Mouse (Mus musculus) myocyte (in vitro differentiated cells): ENCODE data around the gene Cflar. TPM values are rescaled to one million over a fixed set of nuclear protein-coding genes. Genes with fewer than 3 reads are reported as not detected.

ENCODE experiments used
- H3K27me3 ChIP-seq: one replicate; pipeline ENCODE4 v1.6.1; 2011; ENCODE audit not compliant: control insufficient read depth, insufficient read depth, insufficient read length
- H3K36me3 ChIP-seq: one replicate; pipeline ENCODE4 v1.6.1; 2011; ENCODE audit not compliant: control insufficient read depth, insufficient read depth
- H3K4me2 ChIP-seq: one replicate; pipeline ENCODE4 v1.6.1; 2011; ENCODE audit warnings: low read depth, control low read depth
- H3K4me3 ChIP-seq: one replicate; pipeline ENCODE4 v1.5.1; 2011; ENCODE audit warnings: mild to moderate bottlenecking, control low read depth, moderate library complexity
- H3K79me2 ChIP-seq: one replicate; pipeline ENCODE4 v1.6.1; 2011; ENCODE audit not compliant: control insufficient read depth, insufficient read depth
- H3ac ChIP-seq: one replicate; pipeline ENCODE4 v1.6.1; 2011; ENCODE audit not compliant: control insufficient read depth, insufficient read length
- CEBPB ChIP-seq: IDR thresholded peaks from 2 replicates; pipeline ENCODE4 v1.6.1; 2011; ENCODE audit warnings: mild to moderate bottlenecking, moderate library complexity; ENCODE audit not compliant: poor library complexity, insufficient read depth, severe bottlenecking
- E2F4 ChIP-seq: IDR thresholded peaks from one replicate; pipeline ENCODE4 v1.6.1; 2011; ENCODE audit warnings: mild to moderate bottlenecking, control low read depth, moderate library complexity; ENCODE audit not compliant: insufficient read depth
- MAX ChIP-seq: IDR thresholded peaks from one replicate; pipeline ENCODE4 v1.6.1; 2011; ENCODE audit warnings: low read depth, mild to moderate bottlenecking, control low read depth
- MYOD1 ChIP-seq, 3 experiments: IDR thresholded peaks; one replicate each; pipeline ENCODE4 v1.6.1; 2011; ENCODE audit warnings: control low read depth in 2 of 3, low read depth in 2 of 3, mild to moderate bottlenecking in 2 of 3, moderate library complexity in 1 of 3; ENCODE audit not compliant: insufficient read length in 2 of 3, control insufficient read depth in 1 of 3
- MYOG ChIP-seq, 3 experiments: IDR thresholded peaks; one replicate each; pipeline ENCODE4 v1.6.1; 2011; ENCODE audit warnings: control low read depth in 2 of 3, low read depth in 2 of 3, mild to moderate bottlenecking in 2 of 3; ENCODE audit not compliant: insufficient read length in 2 of 3, control insufficient read depth in 1 of 3, insufficient read depth in 1 of 3
- POLR2A ChIP-seq: IDR thresholded peaks from one replicate; pipeline ENCODE4 v1.6.1; 2011; ENCODE audit warnings: low read depth, mild to moderate bottlenecking, control low read depth, moderate library complexity; ENCODE audit not compliant: insufficient read length
- POLR2AphosphoS2 ChIP-seq: IDR thresholded peaks from one replicate; pipeline ENCODE4 v1.6.1; 2011; ENCODE audit warnings: low read depth, control low read depth; ENCODE audit not compliant: insufficient read length
- REST ChIP-seq: IDR thresholded peaks from one replicate; pipeline ENCODE4 v1.6.1; 2011; ENCODE audit warnings: mild to moderate bottlenecking, control low read depth, moderate library complexity; ENCODE audit not compliant: insufficient read depth, insufficient read length
- SRF ChIP-seq: IDR thresholded peaks from one replicate; pipeline ENCODE4 v1.6.1; 2011; ENCODE audit warnings: low read depth; ENCODE audit not compliant: control insufficient read depth, insufficient read length
- TCF12 ChIP-seq: IDR thresholded peaks from one replicate; pipeline ENCODE4 v1.6.1; 2011; ENCODE audit warnings: mild to moderate bottlenecking, control low read depth; ENCODE audit not compliant: poor library complexity, insufficient read depth, severe bottlenecking
- TCF3 ChIP-seq: IDR thresholded peaks from one replicate; pipeline ENCODE4 v1.6.1; 2011; ENCODE audit warnings: low read depth, control low read depth; ENCODE audit not compliant: insufficient read length
- USF1 ChIP-seq: IDR thresholded peaks from one replicate; pipeline ENCODE4 v1.6.1; 2011; ENCODE audit warnings: low read depth, mild to moderate bottlenecking, control low read depth, moderate library complexity
- polyA plus RNA-seq: library from polyadenylated mRNA; unstranded; fragments of >200 nt; fragmentation: generic; extraction: Trizol; gene quantifications from one replicate; pipeline ENCODE4 v1.2.1, GENCODE M21; 2012; ENCODE audit warnings: missing spikeins

The Cflar gene
- polyA plus RNA-seq, 1 experiment, result 19.7 TPM

- H3K27me3 ChIP-seq, result no peaks in the 10 kb centered on the region
- H3K4me2 ChIP-seq, result no peak overlapping the region
- TF ChIP-seq TCF3 (no peak), MYOD1 (IDR thresholded peaks at IDR 0.05; ENCODE audit: control insufficient read depth in 1 of 3, insufficient read length in 2 of 3, low read depth in 2 of 3) (no peak), MYOG (IDR thresholded peaks at IDR 0.05; ENCODE audit: control insufficient read depth in 1 of 3, insufficient read depth in 1 of 3, insufficient read length in 2 of 3, low read depth in 2 of 3) (no peak), SRF (no peak), E2F4 (no peak), REST (no peak), CEBPB (no peak), MAX (no peak), TCF12 (no peak), USF1 (no peak), POLR2A (no peak), POLR2AphosphoS2 (no peak)
- H3ac ChIP-seq, result no peak overlapping the region
- peaks cover 72% of the 10 kb centered on the region for H3K79me2 ChIP-seq
- H3K36me3 ChIP-seq, result peaks cover 17% of the 10 kb centered on the region
- H3K4me3 ChIP-seq, result no peak overlapping the region
Measured at GRCm38 (mm10) chr1:58719356-58719945, 8.1 kb downstream of the Cflar start.

DNA sequence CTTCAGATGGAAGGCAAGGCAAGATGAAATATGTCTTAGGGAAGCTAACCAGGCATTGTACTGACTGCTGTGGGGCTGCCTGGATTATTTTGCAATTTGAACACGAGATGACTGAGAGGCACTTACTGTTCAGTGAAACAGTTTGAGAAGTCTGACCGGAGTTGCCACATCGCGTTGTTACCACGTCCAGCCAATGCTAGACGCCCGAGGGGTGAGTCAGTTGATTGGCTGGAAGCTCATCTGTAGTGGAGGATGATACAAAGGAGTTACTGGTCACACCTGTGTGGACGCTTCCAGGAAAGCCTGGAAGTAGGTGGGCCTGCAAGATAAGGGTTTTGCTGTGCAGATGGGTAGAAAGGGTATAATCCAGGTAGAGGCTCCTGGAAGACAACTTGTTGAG lies 8.8 kb downstream of the Cflar start:
- H3K4me2 ChIP-seq, result no peak overlapping the region
- H3K4me3 ChIP-seq, result no peak overlapping the region
- peaks cover 15% of the 10 kb centered on the region for H3K36me3 ChIP-seq
- peaks cover 66% of the 10 kb centered on the region for H3K79me2 ChIP-seq
- H3ac ChIP-seq, result no peak overlapping the region
- TF ChIP-seq REST (no peak), SRF (no peak), POLR2AphosphoS2 (no peak), TCF3 (no peak), MAX (no peak), MYOG (IDR thresholded peaks at IDR 0.05; ENCODE audit: control insufficient read depth in 1 of 3, insufficient read depth in 1 of 3, insufficient read length in 2 of 3, low read depth in 2 of 3) (no peak), CEBPB (no peak), E2F4 (no peak)
- no peaks in the 10 kb centered on the region for H3K27me3 ChIP-seq

GRCm38 (mm10) chr1:58720988-58721387 lies 9.7 kb downstream of the Cflar start:
- H3K79me2 ChIP-seq, result peaks cover 57% of the 10 kb centered on the region
- TF ChIP-seq USF1, result no peak
- TF ChIP-seq SRF, result no peak
- no peak for TF ChIP-seq POLR2AphosphoS2
- TF ChIP-seq POLR2A, result no peak
- TF ChIP-seq E2F4, result no peak
- TF ChIP-seq TCF12, result no peak
- no peak for TF ChIP-seq CEBPB

GRCm38 (mm10) chr1:58722115-58722938 lies 11.0 kb downstream of the Cflar start:
- Histone ChIP-seq H3K36me3 (peaks cover 10% of the 10 kb centered on the region), H3ac (no peak overlapping the region), H3K27me3 (no peaks in the 10 kb centered on the region), H3K79me2 (peaks cover 55% of the 10 kb centered on the region), H3K4me3 (no peak overlapping the region), H3K4me2 (no peak overlapping the region)
- TF ChIP-seq MYOG (IDR thresholded peaks at IDR 0.05; ENCODE audit: control insufficient read depth in 1 of 3, insufficient read depth in 1 of 3, insufficient read length in 2 of 3, low read depth in 2 of 3) (no peak), CEBPB (no peak), MAX (no peak), E2F4 (no peak), TCF3 (no peak), POLR2A (no peak), TCF12 (no peak), MYOD1 (IDR thresholded peaks at IDR 0.05; ENCODE audit: control insufficient read depth in 1 of 3, insufficient read length in 2 of 3, low read depth in 2 of 3) (no peak), POLR2AphosphoS2 (no peak), REST (no peak), SRF (no peak), USF1 (no peak)

More at GRCm38 (mm10) chr1:58720988-58721387, 9.7 kb downstream of the Cflar start:
- no peak overlapping the region for H3K4me3 ChIP-seq
- H3K4me2 ChIP-seq, result no peak overlapping the region
- H3K27me3 ChIP-seq, result no peaks in the 10 kb centered on the region
- H3ac ChIP-seq, result no peak overlapping the region
- H3K36me3 ChIP-seq, result peaks cover 8% of the 10 kb centered on the region

GRCm38 (mm10) chr1:58723062-58723808 lies 11.9 kb downstream of the Cflar start:
- H3K36me3 ChIP-seq, result peaks cover 12% of the 10 kb centered on the region
- H3K27me3 ChIP-seq, result no peaks in the 10 kb centered on the region
- H3K4me2 ChIP-seq, result no peak overlapping the region
- H3K79me2 ChIP-seq, result peaks cover 56% of the 10 kb centered on the region
- H3K4me3 ChIP-seq, result no peak overlapping the region
- no peak for TF ChIP-seq MYOG (IDR thresholded peaks at IDR 0.05; ENCODE audit: control insufficient read depth in 1 of 3, insufficient read depth in 1 of 3, insufficient read length in 2 of 3, low read depth in 2 of 3)
- no peak for TF ChIP-seq USF1
- no peak for TF ChIP-seq E2F4
- no peak for TF ChIP-seq MYOD1 (IDR thresholded peaks at IDR 0.05; ENCODE audit: control insufficient read depth in 1 of 3, insufficient read length in 2 of 3, low read depth in 2 of 3)
- no peak for TF ChIP-seq MAX
- no peak for TF ChIP-seq SRF
- no peak for TF ChIP-seq POLR2A
- TF ChIP-seq TCF12, result no peak
- no peak for TF ChIP-seq CEBPB
- no peak for TF ChIP-seq REST
- no peak for TF ChIP-seq TCF3
- no peak for TF ChIP-seq POLR2AphosphoS2
- H3ac ChIP-seq, result no peak overlapping the region
